Mouse (Mus musculus): Measurements from ENCODE around the gene Hoxc13. TPM values are rescaled to one million over a fixed set of nuclear protein-coding genes. Genes with fewer than 3 reads are reported as not detected.

The Hoxc13 gene
- total and polyA plus RNA-seq, 3 experiments, result not detected

DNA sequence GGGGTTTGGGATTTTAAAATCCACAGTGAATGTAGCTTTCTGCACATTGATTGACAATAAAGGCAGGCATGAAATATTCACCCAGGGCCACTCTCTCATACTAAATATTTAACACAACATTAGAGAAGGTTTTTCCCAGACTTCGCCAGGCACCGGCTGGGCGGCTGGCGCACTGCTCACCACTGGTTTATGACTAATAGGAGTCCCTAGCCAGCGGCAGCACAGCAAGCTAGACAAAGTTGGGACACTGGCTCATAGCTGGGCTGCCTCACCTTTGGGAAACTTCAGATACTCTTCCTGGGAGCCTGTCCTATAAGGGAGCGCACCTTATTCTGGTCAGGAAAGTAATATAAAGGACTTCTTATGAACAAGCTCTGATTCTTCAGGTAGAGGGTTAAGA, 32.7 kb downstream of the Hoxc13 start:
- no peak overlapping the region for H3K4me3 ChIP-seq (ENCODE audit: control insufficient read depth in 1 of 2, insufficient read depth in 1 of 2, low read depth in 2 of 2, low read length in 2 of 2)

DNA sequence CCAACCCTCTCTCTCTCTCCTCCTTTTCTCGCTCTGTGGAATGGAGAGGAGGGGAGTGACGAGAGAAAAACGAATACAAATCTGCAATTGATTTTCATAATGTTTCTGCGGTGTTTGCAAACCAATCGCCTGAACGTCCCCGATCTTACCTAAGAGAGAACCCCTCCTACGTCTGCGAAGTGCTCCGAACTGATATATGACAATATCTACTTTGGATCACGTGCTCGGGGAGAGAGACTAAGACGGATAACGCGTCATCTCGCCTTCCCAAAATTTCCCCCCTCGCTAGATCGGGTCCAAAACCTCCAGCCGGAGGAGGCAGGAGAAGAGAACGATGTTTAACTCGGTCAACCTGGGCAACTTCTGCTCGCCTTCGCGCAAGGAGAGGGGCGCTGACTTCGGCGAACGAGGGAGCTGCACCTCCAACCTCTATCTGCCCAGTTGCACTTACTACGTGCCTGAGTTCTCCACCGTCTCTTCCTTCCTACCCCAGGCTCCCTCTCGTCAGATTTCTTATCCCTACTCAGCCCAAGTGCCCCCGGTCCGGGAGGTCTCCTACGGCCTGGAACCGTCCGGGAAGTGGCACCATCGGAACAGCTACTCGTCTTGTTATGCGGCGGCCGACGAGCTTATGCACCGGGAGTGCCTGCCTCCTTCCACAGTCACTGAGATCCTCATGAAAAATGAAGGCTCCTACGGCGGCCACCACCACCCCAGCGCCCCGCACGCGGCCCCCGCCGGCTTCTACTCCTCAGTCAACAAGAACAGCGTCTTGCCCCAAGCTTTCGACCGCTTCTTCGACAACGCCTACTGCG, 33.5 kb downstream of the Hoxc13 start, which contains the start of gene Hoxc11:
Gene Hoxc11, plus strand, starts transcription at position 236 of the 815 bp plus-strand sequence.
- Histone ChIP-seq H3K4me1 (ENCODE audit: control insufficient read depth in 1 of 2, insufficient read depth in 2 of 2, low read length in 2 of 2) (no peaks in the 10 kb centered on the region), H3K27ac (ENCODE audit: control insufficient read depth, low read depth, low read length) (no peak within 1 kb of the TSS), H3K9ac (ENCODE audit: control insufficient read depth, low read depth, low read length, poor library complexity, severe bottlenecking) (no peak within 1 kb of the TSS), H3K4me3 (ENCODE audit: control insufficient read depth in 1 of 2, insufficient read depth in 1 of 2, low read depth in 2 of 2, low read length in 2 of 2) (no peak within 1 kb of the TSS), H3K9me3 (replicated peaks; ENCODE audit: insufficient read depth, low read length) (no peaks in the 10 kb centered on the region), H3K36me3 (ENCODE audit: control insufficient read depth in 1 of 2, insufficient read depth in 2 of 2, low read length in 2 of 2) (no peaks in the 10 kb centered on the region), H3K27me3 (ENCODE audit: control insufficient read depth in 1 of 2, insufficient read depth in 2 of 2, low read length in 2 of 2) (peaks cover 26 to 43% of the 10 kb centered on the region in 2 experiments), H3K79me2 (ENCODE audit: control insufficient read depth, insufficient read depth, low read length, poor library complexity) (no peaks in the 10 kb centered on the region)
- no peak for TF ChIP-seq EP300 (IDR thresholded peaks at IDR 0.05; ENCODE audit: low read depth in 1 of 2, low read length in 2 of 2)
- no peak for TF ChIP-seq ZNF384 (IDR thresholded peaks at IDR 0.05; ENCODE audit: low read depth, low read length)
- no peak for TF ChIP-seq MEF2A (IDR thresholded peaks at IDR 0.05; ENCODE audit: extremely low read depth, insufficient replicate concordance, low read depth, low read length, poor library complexity, severe bottlenecking)
- no peak for DNase-seq (ENCODE audit: low read depth, low spot score)

More for the DNA sequence above, 32.7 kb downstream of the Hoxc13 start:
- no peak overlapping the region for H3K27ac ChIP-seq (ENCODE audit: control insufficient read depth, low read depth, low read length)
- H3K9ac ChIP-seq (ENCODE audit: control insufficient read depth, low read depth, low read length, poor library complexity, severe bottlenecking), result no peak overlapping the region
- H3K9me3 ChIP-seq (replicated peaks; ENCODE audit: insufficient read depth, low read length), result no peaks in the 10 kb centered on the region
- H3K79me2 ChIP-seq (ENCODE audit: control insufficient read depth, insufficient read depth, low read length, poor library complexity), result no peaks in the 10 kb centered on the region
- H3K27me3 ChIP-seq (ENCODE audit: control insufficient read depth in 1 of 2, insufficient read depth in 2 of 2, low read length in 2 of 2), result peaks cover 25 to 37% of the 10 kb centered on the region in 2 experiments
- no peaks in the 10 kb centered on the region for H3K36me3 ChIP-seq (ENCODE audit: control insufficient read depth in 1 of 2, insufficient read depth in 2 of 2, low read length in 2 of 2)
- DNase-seq (ENCODE audit: low read depth, low spot score), result no peak
- H3K4me1 ChIP-seq (ENCODE audit: control insufficient read depth in 1 of 2, insufficient read depth in 2 of 2, low read length in 2 of 2), result no peaks in the 10 kb centered on the region
- TF ChIP-seq USF2 (IDR thresholded peaks at IDR 0.05; ENCODE audit: borderline replicate concordance in 1 of 2, insufficient read depth in 1 of 2, low read depth in 1 of 2, low read length in 2 of 2) (no peak), ZKSCAN1 (IDR thresholded peaks at IDR 0.05; ENCODE audit: low read depth, low read length) (no peak), MEF2A (IDR thresholded peaks at IDR 0.05; ENCODE audit: extremely low read depth, insufficient replicate concordance, low read depth, low read length, poor library complexity, severe bottlenecking) (no peak), TBP (IDR thresholded peaks at IDR 0.05; ENCODE audit: low read depth, low read length) (no peak), GATA1 (IDR thresholded peaks at IDR 0.05; ENCODE audit: low read depth, low read length) (no peak)

DNA sequence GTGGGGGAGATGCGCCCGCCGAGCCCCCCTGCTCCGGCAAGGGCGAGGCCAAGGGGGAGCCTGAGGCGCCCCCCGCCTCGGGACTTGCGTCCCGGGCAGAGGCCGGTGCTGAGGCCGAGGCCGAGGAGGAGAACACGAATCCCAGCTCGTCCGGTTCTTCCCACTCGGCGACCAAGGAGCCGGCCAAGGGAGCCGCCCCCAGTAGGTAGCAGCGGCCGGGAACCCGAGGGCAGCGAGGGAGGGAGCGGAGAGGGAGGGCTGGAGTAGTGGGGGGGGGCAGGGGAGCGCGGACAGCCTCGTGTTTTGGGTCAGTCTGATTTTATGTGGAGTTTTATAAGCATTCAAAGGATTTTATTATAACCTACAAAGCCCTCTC, 34.1 kb downstream of the Hoxc13 start:
- no peak for TF ChIP-seq BHLHE40 (IDR thresholded peaks at IDR 0.05; ENCODE audit: borderline replicate concordance, low read depth, low read length)
- no peak for TF ChIP-seq TCF12 (IDR thresholded peaks at IDR 0.05; ENCODE audit: low read depth, low read length)
- no peak for TF ChIP-seq E2F4 (IDR thresholded peaks at IDR 0.05; ENCODE audit: borderline replicate concordance, low read depth, low read length)
- TF ChIP-seq TAL1 (IDR thresholded peaks at IDR 0.05; ENCODE audit: low read length), result no peak
- no peak for TF ChIP-seq MAX (IDR thresholded peaks at IDR 0.05; ENCODE audit: low read length)
- no peak for TF ChIP-seq RAD21 (IDR thresholded peaks at IDR 0.05; ENCODE audit: low read depth, low read length)
- no peak for TF ChIP-seq JUND (IDR thresholded peaks at IDR 0.05; ENCODE audit: low read depth, low read length)
- TF ChIP-seq USF2 (IDR thresholded peaks at IDR 0.05; ENCODE audit: borderline replicate concordance in 1 of 2, insufficient read depth in 1 of 2, low read depth in 1 of 2, low read length in 2 of 2), result no peak
- TF ChIP-seq HCFC1 (IDR thresholded peaks at IDR 0.05; ENCODE audit: low read depth, low read length), result no peak
- TF ChIP-seq CHD1 (IDR thresholded peaks at IDR 0.05; ENCODE audit: low read depth, low read length), result no peak
- no peak for TF ChIP-seq UBTF (IDR thresholded peaks at IDR 0.05; ENCODE audit: borderline replicate concordance, insufficient read depth, low read depth, low read length)
- no peak for TF ChIP-seq MEF2A (IDR thresholded peaks at IDR 0.05; ENCODE audit: extremely low read depth, insufficient replicate concordance, low read depth, low read length, poor library complexity, severe bottlenecking)
- TF ChIP-seq ZNF384 (IDR thresholded peaks at IDR 0.05; ENCODE audit: low read depth, low read length), result no peak
- TF ChIP-seq MAZ (IDR thresholded peaks at IDR 0.05; ENCODE audit: low read depth, low read length), result no peak
- no peak for TF ChIP-seq CHD2 (IDR thresholded peaks at IDR 0.05; ENCODE audit: low read length)
- no peak for TF ChIP-seq ZMIZ1 (IDR thresholded peaks at IDR 0.05; ENCODE audit: low read depth, low read length)
- no peak for TF ChIP-seq POLR2A (IDR thresholded peaks at IDR 0.05; ENCODE audit: control insufficient read depth in 1 of 2, insufficient read depth in 1 of 2, low read depth in 1 of 2, low read length in 2 of 2, poor library complexity in 1 of 2)
- no peak for TF ChIP-seq RCOR1 (IDR thresholded peaks at IDR 0.05; ENCODE audit: low read depth, low read length)
- no peak for TF ChIP-seq ELF1 (IDR thresholded peaks at IDR 0.05; ENCODE audit: low read depth, low read length)
- H3K36me3 ChIP-seq (ENCODE audit: control insufficient read depth in 1 of 2, insufficient read depth in 2 of 2, low read length in 2 of 2), result no peaks in the 10 kb centered on the region

More for the DNA sequence above, 34.1 kb downstream of the Hoxc13 start:
- no peak for DNase-seq (ENCODE audit: low read depth, low spot score)
- no peaks in the 10 kb centered on the region for H3K4me1 ChIP-seq (ENCODE audit: control insufficient read depth in 1 of 2, insufficient read depth in 2 of 2, low read length in 2 of 2)
- H3K27ac ChIP-seq (ENCODE audit: control insufficient read depth, low read depth, low read length), result no peak overlapping the region
- H3K4me3 ChIP-seq (ENCODE audit: control insufficient read depth in 1 of 2, insufficient read depth in 1 of 2, low read depth in 2 of 2, low read length in 2 of 2), result no peak overlapping the region
- no peaks in the 10 kb centered on the region for H3K79me2 ChIP-seq (ENCODE audit: control insufficient read depth, insufficient read depth, low read length, poor library complexity)
- no peaks in the 10 kb centered on the region for H3K9me3 ChIP-seq (replicated peaks; ENCODE audit: insufficient read depth, low read length)
- H3K9ac ChIP-seq (ENCODE audit: control insufficient read depth, low read depth, low read length, poor library complexity, severe bottlenecking), result no peak overlapping the region
- H3K27me3 ChIP-seq (ENCODE audit: control insufficient read depth in 1 of 2, insufficient read depth in 2 of 2, low read length in 2 of 2), result peaks cover 28 to 49% of the 10 kb centered on the region in 2 experiments

Measured in MEL (cell line).